Mouse (Mus musculus) right cerebral cortex, adult 18-20 months (tissue): ENCODE results near the gene S1pr4.

ENCODE experiments used
- DNase-seq: peaks from one replicate; pipeline ENCODE4 v3.0.0; 2022; ENCODE audit warnings: mixed read lengths

The S1pr4 gene

DNA sequence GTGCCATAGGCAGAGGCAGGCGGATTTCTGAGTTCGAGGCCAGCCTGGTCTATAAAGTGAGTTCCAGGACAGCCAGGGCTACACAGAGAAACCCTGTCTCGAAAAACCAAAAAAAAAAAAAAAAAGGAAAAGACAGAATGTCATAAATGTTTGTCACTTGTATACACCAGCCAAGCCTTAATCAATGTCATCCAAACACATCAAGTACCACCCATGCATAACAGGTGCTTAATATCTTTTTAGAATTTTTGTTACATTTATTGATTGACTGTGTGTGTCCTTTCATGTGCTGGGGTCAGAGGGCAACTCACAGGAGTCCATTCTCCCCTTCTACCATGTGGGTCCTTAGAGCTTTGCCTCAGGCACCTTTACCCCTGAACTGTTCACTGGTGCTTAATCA, at the start of gene S1pr4:
TSS of gene S1pr4 (minus strand) at position 101 of the 400 bp plus-strand sequence.
- DNase-seq, result no peak

DNA sequence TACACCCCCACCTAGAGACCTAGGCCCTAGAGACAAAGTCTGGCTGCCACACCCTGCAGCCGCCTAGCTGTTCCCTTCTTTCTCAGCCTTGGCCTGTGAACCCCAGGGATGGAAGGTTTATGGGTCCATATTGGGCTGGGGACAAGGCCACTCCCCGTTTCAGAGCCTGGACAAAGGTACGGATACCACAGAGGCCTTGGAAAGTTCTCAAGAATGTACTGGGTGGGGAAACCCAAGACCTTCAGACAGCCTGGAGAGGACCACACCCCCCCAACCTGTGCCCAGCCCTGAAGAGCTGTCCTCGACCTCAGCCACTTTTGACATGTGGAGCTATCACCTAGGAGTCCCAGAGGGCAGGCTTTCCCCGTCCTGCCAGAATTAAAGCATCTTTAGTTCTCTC, 49.0 kb upstream of the S1pr4 start:
- DNase-seq, result no peak

DNA sequence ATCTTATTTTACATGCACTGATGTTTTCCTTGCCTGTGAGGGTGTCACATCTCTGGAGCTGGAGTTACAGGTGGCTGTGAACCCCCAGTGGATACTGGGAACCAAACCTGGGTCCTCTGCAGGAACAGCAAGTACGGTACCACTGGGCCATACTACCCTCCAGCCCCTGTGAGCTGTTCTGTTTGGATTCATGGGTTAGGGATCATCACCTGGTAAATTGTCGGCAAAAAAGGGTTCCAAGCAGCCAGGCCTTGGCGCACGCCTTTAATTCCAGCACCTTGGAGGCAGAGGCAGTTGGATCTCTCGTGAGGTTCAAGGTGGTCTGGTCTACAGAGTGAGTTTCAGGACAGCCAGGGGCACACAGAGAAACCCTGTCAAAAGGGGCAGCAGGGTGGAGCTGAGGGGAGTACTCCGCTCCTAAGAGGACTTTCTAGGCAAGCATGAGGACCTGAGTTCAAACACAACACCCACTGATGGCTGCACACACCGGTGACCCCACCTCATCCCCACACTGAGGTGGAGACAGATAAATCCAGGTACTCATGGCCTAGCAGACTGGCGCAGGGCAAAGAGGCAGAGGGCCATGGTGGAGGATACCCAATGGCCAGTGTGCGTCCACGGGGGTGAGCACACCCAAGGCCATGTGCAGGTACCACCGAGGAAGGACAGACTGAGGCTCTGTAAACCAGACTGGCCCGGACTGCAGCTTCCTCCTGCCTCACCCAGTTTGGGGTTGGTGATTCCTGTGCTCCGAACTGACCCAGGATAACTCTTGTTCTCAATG, 47.0 kb upstream of the S1pr4 start:
- no peak for DNase-seq

DNA sequence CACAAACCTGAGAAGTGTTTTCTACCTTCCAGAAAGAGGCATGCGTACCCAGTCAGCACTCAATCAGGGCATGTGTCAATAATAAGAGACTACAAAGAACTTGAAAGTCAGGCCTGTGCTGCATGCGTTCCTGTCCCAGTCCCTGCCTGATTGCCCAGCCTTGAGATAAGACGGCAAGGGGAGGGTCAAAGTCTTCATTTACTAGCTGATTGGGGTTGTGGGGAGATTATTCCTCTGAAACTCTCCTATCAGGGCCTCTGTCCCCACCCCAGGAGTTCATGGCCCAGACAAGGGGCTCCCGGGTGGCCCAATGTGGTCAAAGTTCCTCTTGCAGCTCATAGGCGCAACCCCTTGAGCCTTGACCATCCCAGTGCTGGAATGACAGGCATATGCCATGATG, 46.4 kb upstream of the S1pr4 start:
- no peak for DNase-seq

DNA sequence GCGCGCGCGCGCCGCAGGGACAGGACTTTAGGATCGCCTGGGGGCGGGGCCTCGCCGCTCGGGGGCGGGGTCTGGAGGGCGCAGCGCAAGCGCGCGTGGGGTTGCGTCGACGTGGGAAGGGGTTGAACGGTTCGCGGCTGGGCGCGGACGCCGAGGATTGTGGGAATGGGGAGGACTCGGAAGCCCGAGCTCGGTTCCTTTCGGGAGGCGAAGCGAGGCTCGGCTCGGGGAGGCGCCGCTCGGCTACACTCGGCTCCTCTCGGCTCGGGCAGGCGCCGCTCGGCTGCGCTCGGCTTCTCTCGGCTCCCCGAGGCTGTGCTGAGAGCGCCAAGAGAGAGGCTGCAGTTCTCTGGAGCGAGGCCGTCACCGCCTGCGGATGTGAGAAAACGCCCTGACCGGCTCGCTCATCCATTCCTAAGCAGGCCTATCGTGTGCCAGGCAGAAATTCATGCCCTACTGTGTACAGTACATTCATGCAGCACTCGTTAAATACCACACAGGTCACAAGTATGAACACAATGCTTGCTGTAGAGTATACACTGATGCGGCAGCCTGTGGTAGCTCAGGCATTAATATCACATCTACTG, 45.3 kb upstream of the S1pr4 start, which contains the start of gene Gna11:
TSS of gene Gna11 (minus strand) at position 30 of the 587 bp plus-strand sequence.
- DNase-seq, result peak; percentile 100

DNA sequence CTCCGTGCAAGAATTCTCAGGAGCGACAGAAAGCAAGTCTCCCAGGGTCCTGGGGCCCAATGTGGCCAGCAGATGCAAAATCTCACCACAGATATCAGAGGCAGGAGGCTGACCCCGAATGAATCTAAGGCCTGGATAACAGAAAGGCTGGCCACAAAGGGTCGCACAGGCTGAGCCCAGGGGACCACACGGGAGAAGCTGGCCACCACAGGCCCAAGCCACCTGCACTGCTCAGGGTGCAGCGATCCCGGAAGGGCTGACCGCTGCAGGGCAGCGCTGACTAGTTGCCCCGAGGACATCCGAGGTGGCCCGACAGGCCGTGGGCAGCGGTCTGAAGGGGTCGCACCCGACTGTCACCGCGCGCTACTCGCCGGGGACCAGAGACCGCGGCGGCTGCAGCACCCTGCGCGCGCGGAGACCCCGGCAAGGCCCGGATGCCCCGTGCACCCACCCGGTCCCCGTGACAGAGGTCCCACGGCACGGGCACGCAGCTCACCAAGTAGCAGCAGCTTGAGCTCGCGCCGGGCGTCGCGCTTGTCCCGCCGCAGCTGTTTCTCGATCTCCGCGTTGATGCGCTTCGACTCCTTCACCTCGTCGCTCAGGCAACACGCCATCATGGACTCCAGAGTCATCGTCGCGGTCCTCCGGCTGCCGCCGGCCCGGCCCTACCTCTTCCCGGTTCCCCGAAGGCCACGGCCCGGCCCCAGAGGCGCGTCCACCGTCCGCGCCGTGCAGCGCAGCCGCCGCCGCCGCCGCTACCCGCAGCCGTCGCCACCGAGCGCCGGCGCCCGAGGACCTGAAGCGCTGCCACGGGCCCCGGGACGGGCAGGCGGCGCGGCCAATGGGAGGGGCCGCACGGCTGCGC, 44.6 kb upstream of the S1pr4 start:
- DNase-seq, result no peak

DNA sequence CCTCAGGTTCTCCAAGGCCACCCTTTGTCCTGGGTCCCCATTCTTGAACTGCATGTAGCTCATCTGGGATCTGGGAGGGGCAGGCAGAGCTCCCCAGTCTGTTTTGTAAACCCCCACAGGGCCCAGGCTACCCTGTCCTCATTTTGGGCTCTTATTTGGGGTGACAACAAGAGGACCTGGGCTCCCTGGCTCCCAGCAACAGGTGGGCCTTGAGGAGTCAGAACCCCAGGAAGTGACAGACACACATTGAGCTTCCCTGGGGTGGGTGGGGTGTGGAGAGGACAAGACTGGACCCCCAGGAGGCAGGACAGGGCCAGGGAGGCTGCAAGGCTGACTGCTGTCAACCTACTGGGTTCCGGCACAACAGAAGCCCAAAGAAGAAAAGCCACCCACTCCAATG, 43.7 kb upstream of the S1pr4 start:
- DNase-seq, result no peak

DNA sequence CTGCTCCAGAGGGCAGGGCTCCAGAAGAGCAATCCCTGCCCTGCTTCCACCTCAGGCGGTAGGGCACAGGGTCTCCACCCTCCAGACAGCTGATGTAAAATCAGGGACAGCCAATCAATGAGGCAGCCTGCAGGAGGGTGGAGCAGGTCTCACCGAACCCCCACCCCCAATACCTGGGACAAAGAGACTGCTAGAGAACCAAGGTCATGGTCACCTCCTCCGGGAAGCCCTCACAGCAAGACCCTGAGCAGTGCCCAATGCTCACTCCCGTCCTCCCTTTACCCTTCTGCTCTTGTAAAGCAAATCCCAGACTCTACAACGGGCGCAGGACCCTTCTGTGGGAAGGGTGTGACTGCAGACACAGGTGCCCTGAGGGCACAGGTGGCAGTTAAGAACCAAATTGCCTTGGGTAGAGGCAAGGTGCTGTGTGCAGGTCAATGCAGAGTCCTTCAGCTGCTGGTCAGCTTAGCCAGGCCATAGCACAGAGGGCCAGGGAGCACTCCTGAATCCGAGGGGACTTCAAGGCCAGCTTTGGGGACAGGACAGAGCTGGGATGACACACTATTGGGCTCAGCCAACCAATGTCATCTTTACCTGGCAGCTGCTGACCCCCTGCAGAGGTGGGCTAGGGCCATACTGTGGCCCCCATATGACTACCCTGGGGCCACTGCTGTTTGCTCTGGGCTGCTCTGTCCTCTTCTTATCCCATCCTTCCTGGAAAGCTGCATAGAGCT, 43.0 kb upstream of the S1pr4 start:
- DNase-seq, result no peak

DNA sequence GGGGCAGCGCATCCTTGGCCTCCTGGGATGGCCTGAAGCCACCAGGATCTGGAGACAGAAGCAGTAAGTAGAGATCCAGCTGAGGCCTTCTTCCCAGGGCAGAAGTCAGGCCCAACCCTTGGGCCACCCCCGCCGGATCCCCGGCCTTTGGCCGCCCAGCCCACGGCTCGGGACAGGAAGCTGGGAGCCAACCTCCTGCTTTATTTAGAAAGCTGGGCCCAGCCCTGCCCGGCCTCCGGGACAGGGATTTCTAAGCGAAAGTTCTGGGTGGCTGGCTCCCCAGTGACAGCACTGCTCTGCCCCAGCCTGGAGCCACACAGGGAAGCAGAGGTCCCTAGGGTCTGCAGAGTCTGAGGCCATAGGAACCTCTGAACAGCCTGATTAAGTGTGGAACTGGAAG, 41.9 kb upstream of the S1pr4 start:
- DNase-seq, result no peak

DNA sequence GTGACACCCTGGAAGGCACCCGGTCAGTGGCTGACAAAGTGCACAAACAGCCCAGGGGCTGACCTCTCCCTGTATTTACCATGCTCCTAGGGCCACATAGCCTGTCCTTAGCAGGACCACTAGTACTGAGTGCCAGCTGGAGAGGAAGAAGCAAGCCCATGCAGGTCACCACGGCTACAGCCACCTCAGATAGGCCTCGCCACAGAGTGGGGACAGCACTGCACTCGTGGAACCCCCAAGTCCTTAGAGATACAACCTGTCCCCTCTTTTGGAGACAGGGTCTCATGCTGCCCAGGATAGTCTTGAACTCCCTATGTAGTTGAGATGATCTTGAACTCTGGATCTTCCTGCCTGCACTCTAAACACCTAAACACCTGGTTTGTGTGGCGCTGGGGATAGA, 41.4 kb upstream of the S1pr4 start:
- no peak for DNase-seq

DNA sequence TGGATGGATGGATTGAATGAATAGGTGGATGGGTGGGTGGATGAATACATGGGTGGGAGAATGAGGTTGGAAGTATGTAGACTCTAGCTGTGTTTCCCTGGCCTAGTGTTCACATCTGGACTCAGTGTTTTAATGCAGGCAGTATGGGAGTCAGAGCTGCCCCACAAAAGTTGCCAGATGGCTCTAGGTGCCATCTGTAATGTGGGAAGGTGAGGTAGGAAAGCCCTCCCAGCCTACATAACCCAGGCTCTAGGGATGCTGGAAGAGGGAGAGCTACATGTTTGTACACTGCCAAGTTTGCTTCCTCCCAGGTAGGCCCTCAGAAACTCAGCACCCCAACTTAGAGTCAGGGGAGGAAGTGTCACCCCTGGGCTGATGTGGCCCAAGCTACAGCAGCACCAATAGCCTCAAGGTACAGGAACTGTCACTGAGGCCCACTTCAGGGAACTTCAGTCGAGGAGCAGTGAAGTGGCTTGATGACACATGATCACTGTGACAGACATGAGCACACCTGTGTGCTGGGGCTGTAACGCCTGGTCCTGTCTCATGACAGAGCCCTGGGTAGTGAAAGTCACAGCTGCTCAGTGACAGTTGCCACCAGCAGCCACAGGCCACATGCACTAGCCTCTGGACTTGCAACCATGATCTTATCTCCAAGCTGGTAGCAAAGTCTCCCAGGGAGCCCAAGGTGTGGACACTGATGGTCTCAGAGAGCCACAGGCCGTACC, 38.6 kb upstream of the S1pr4 start:
- DNase-seq, result peak; percentile 54

DNA sequence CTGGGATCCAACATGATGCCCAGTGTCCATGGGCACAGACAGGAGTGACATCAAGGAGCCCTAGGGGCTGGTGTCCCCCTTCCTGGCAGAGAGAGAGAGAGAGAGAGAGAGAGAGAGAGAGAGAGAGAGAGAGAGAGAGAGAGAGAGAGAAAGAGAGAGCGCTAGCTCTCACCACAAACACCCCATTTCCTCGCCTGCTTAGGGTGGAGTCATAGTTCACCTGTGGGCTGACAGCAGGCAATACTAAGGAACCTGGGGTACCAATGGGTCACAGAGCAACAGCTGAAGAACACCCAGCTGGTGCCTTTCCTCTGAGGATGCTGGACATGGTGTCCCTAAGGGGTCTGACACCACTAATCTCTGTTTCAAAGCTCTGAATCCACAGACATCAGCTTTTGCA, 37.5 kb upstream of the S1pr4 start:
- no peak for DNase-seq

DNA sequence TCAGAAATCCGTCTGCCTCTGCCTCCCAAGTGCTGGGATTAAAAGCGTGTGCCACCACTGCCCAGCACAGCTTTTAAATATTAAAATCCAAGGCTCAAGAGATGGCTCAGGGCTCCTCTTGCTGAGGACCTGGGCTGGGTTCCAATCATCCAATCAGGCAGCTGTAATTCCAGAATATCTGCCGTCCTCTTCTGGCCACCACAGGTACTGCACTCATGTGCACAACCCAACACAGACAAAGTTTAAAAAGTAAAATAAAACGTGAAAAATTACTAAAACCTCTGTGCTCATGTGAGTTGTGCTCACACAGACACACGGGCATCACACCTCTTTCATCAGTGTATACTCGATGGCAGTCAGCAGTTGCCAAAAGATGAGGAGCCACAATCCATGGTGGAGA, 36.8 kb upstream of the S1pr4 start:
- DNase-seq, result no peak

DNA sequence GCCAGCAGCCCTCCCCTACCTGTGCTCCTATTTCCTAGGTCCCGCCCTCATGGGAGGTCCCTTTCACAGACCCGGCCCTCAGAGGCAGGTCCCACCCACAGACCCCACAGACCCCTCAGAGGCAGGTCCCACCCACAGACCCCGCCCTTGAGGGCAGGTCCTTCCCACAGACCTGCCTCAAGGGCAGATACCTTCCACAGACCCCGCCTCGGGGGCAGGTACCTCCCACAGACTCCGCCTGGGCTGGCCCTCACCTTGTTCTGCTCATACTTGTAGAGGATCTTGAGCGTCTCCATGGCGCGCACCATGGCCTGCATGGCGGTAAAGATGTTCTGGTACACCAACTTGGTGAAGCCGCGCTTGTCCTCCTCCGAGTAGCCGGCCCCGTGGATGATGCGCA, 34.9 kb upstream of the S1pr4 start:
- no peak for DNase-seq

DNA sequence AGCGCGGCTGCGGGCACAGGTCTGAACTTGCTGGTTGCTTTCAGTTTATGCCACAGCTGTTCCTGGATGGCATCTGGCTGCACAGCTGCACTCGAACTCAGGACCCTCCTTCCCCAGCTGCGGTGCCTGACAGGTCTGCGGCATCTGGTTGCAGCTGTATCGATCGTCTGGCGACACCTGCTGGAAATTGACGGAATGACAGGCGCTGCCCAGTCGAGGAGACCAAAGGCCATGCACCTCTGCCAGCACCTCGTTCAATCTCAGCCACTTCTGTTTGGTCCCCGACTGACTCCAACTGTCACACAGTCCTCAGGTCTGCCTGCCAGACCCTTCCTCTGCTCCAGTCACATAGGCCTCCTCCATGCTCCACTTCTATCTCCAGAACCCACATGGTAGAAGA, 26.8 kb upstream of the S1pr4 start:
- DNase-seq, result peak; percentile 49

DNA sequence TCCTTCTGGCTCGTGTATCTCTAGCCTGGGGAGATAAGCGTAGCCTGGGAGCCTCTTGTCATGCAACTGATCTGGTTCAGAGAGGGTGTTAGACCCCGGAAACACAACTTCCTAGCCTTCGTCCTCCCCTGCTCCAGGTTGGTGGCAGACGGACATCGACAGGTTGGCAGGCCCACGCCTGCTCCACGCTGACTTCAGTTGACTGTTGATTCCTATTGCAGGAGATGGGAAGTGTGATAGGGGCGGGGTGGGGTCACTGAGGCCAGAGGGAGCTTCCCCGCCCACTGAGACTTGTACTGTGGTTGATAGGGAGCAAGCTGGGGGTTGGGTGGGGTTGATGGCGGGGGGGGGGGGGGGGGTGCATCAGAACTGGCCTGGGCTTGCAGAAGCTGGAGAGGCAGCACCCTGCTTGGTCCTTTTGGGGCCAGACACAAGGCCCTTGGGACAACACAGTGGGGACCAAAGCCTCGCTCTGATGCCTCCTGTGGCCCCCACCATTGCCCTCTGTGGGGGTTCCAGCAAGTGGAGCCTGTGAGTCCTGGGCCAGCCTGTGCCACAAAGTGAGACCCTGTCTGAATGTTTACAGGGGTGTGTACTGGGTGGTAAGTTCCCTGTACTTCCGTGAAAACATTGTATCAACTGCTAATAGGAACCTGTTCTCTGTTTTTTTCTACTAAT, 25.2 kb upstream of the S1pr4 start:
- no peak for DNase-seq

DNA sequence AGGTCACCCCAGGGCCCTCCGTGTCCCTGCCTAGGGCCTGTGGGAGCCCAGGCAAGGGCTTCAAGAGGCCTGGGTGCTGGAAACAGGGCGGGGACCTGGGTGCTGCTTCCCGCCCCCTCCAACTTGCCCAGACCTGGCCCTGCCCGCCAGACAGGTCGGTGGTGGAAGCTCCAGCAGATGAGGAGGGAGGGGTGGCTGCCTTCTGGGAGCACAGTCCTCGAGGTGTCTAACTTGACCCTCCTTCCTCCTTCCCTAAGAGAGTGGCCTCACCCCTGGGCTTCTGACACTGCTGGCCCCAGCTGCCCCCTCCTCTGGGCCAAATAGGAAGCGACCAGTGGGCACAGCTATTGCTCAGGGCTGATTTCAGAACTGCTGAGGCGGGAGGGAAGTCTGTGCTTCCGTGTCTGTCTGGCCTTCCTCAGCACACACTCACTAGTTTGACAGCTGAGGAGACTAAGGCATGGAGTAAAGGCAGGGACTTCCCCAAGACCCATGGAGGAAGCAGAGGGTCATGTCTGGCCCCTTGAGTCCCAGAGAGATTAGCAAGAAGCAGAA, 24.2 kb upstream of the S1pr4 start, which contains the start of gene Gna15:
TSS of gene Gna15 (minus strand) at position 175 of the 555 bp plus-strand sequence.
- no peak for DNase-seq

DNA sequence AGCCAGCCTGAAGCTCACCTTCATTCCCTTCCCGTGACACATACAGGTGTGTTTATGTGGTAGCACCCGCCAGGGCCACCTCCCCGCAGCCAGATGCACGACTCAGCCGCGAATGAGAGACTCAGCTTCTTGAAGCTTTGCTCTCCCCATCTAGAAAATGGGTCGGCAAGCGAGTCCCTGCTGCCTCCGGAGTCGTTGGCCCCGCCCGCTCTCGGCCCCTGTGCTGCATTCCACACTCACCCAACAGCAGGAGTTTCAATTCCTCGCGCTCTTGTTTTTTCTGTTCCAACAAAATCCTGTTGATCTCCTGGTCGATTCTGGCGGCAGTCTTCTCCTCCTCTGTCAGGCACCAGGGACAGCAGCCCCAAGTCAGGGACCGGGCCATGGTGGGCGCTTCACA, 23.6 kb upstream of the S1pr4 start:
- DNase-seq, result no peak

DNA sequence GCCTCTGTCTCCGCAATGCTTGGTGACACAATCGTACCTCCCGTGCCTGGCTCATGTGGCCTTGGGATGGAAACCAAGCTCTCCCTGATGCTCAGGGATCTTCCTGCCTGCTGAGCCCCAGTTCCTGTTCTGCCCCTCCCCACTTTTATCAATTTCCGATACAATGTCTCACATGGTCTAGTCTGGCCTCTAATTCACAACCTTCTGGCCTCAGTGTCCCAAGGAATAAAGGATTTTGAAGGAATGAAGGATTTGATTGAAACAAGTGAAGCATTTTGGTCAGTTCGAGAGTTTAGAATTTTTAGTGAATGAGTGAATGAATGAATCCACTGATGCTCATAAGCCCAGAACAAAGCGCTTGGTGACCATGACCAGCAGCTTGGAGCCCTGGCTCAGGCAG, 23.2 kb upstream of the S1pr4 start:
- no peak for DNase-seq

DNA sequence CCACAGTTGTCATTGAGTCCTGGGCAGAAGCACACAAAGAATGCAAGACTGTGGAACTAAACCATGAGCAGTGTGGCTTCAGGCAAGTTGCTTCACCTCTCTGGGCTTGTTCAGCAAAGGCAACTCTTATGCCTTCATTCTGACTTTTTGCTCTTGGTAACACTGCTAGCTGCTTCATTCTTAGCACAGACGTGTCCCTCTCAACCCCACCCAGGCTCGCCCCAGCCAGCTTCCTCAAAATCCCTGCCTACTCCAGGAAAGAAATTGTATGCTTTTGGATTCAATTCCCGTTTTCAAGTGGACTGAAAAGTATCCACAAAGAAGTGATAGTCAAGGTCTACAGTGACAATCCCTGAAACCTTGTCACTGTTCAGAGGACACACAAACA, 20.0 kb upstream of the S1pr4 start:
- DNase-seq, result no peak

DNA sequence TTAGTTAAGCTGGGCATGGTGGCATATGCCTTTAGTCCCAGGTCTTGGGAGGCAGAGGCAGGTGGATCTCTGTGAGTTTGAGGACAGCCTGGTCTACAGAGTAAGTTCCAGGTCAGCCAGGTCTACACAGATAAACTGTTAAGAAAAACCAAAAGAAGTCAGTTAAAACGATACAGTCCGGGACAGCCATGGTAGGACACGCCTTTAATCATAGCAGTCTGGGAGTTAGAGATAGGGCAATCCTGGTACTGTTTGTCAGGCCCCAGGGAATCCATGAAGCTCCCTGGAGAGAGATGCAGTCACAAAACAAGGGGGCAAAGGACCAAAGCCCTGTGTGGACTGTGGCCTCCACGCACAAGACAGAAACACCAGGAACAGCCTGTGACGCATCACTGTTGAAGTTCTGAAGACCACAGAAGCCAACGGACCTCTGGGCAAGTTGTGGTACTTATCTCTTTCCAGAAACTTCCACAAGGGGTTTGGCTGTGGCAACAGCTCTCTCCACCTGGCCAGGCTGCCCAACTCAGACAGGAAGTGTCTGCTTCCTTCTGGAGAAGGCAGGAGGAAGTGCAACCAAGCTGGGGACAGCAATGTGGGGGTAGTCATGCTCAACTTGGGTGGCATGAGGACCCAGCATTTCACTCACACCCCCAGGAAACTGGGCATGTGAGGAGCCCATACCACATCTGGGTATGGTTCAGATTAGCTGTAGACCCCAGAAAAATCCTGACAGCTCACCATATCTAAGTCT, 19.5 kb upstream of the S1pr4 start:
- no peak for DNase-seq
